Mouse (Mus musculus) adrenal gland, adult (tissue): Measurements from ENCODE around the gene Irgq.

Experiments used
- DNase-seq, 2 experiments: peaks; one replicate each; pipeline ENCODE4 v3.0.0; 2022 to 2023; ENCODE audit warnings: low spot score in 1 of 2; ENCODE audit not compliant: inconsistent age in 2 of 2

Irgq gene

GRCm38 (mm10) chr7:24546068-24546614 is 15.7 kb downstream of the Irgq start, which contains the start of the genes Pinlyp and Xrcc1:
Pinlyp (minus strand) TSS chr7:24546118.
Xrcc1 (plus strand) TSS chr7:24546289.
- peak in 1 of 2 experiments; percentile 39 for DNase-seq

GRCm38 (mm10) chr7:24546634-24547389 is 16.3 kb downstream of the Irgq start:
- peak; percentile 99 to 100 for DNase-seq

GRCm38 (mm10) chr7:24547534-24548036 is 17.1 kb downstream of the Irgq start:
- no peak for DNase-seq

- no peak for DNase-seq
Measured at GRCm38 (mm10) chr7:24551985-24552759, 21.7 kb downstream of the Irgq start.

- DNase-seq: no peak
Measured at GRCm38 (mm10) chr7:24555786-24556185, 25.3 kb downstream of the Irgq start.

- DNase-seq: no peak
Measured at GRCm38 (mm10) chr7:24561450-24561849, 31.0 kb downstream of the Irgq start.

- DNase-seq: no peak
Measured at GRCm38 (mm10) chr7:24563191-24563836, 32.8 kb downstream of the Irgq start.

- DNase-seq: no peak
Measured at GRCm38 (mm10) chr7:24563837-24564206, 33.3 kb downstream of the Irgq start.

GRCm38 (mm10) chr7:24564607-24565265 is 34.2 kb downstream of the Irgq start:
- peak; percentile 56 to 85 for DNase-seq

GRCm38 (mm10) chr7:24565627-24566026 is 35.1 kb downstream of the Irgq start:
- DNase-seq: no peak

- DNase-seq: no peak
Measured at GRCm38 (mm10) chr7:24566206-24566605, 35.7 kb downstream of the Irgq start.

GRCm38 (mm10) chr7:24568512-24568911 is 38.0 kb downstream of the Irgq start:
- no peak for DNase-seq

GRCm38 (mm10) chr7:24571071-24571470 is 40.6 kb downstream of the Irgq start:
- DNase-seq: no peak

- DNase-seq: no peak
Measured at GRCm38 (mm10) chr7:24572455-24572854, 42.0 kb downstream of the Irgq start.

- DNase-seq: peak; percentile 51 to 60
Measured at GRCm38 (mm10) chr7:24574224-24574796, 43.8 kb downstream of the Irgq start.

- no peak for DNase-seq
Measured at GRCm38 (mm10) chr7:24577811-24578210, 47.3 kb downstream of the Irgq start.

GRCm38 (mm10) chr7:24584876-24585275 is 54.4 kb downstream of the Irgq start:
- peak; percentile 53 to 75 for DNase-seq

- no peak for DNase-seq
Measured at GRCm38 (mm10) chr7:24585995-24586394, 55.5 kb downstream of the Irgq start.

- DNase-seq: no peak
Measured at GRCm38 (mm10) chr7:24586828-24587227, 56.3 kb downstream of the Irgq start.
